Mouse (Mus musculus) cerebral cortex, adult 2 months (tissue): ENCODE data around the gene Fam120b.

Source experiments
- WGBS: fragments of 180-500 bp; shearing (Covaris S2); methylation state at CpG from one replicate; pipeline ENCODE4 v1.1.7; 2018; 5-methylcytosine and 5-hydroxymethylcytosine counted together

The Fam120b gene

DNA sequence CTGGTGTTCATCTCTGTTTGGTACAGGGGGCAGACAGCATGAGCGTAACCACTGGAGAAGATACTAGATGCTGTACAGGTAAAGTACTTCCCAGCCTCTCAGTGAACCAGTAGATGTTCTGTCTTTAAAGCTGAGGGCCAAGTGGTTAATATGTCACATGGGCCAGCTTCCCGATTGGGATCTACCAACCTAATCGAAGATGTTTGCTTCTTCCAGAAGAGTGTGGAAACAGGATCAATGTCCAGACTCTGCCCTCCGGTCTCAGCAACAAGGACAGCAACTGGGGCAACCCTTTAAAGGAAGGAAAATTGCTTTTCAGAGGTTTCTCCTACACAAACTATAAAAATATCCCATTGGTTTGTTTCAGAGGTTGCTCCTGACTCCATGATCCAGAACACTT, 35.5 kb downstream of the Fam120b start:
- 96% methylated on average over 4 of the region's 4 CpGs for WGBS

DNA sequence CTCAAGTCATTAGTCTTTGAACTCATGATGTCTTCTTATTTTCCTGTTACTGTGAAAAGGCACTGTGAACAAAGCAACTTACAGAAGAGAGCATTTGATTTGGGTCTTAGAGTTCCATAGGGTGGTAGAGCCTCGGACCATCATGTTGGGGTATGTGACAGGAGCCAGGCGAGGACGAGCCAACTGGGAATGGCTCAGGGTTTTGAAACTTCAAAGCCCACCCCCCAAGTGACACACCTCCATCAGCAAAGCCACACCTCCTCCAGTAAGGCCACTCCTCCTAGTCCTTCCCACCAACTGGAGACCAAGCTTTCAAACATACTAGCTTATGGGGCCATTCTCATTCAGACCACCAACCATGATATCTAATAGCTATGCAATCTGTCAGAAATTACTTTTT, 36.0 kb downstream of the Fam120b start:
- 92% methylated on average over 3 of the region's 3 CpGs for WGBS

DNA sequence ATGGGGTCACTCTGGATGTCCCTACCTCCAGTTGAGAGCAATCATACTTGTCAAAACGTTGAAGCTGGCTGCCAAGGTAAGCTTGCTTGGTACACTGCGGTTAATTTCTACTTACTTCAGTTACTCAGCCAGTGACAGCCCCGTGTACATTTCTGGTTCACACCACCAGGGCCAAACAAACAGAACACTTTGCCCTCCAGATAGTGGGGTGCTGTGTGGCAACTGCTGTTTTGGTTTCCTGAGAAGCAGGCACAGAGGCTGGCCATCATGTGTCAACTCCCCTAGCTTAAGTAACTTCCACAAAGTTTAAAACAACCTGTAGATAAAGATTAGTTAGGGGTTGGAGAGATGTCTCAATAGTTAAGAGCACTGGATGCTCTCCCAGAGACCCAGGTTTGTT, 38.7 kb downstream of the Fam120b start:
- 79% methylated on average over 3 of the region's 3 CpGs for WGBS

DNA sequence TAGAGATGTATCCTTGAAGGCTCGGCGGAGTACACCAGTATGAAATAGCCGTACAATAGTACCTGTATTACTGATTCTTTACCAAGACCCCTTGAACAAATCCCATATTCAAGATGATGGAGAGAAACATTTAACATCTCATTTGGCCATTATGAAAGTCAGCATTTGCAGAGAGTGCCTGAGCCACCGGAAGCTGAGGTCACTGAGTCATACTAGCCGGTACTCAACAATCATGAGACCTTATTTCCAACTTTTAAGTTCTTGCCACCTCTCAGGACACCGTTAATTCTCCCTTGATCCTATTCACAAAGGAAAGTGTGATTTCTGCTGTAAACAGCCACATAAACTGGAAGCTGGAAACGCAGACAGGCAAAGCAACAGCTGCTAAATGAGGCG, 44.1 kb downstream of the Fam120b start:
- 56% methylated on average over 8 of the region's 8 CpGs for WGBS

DNA sequence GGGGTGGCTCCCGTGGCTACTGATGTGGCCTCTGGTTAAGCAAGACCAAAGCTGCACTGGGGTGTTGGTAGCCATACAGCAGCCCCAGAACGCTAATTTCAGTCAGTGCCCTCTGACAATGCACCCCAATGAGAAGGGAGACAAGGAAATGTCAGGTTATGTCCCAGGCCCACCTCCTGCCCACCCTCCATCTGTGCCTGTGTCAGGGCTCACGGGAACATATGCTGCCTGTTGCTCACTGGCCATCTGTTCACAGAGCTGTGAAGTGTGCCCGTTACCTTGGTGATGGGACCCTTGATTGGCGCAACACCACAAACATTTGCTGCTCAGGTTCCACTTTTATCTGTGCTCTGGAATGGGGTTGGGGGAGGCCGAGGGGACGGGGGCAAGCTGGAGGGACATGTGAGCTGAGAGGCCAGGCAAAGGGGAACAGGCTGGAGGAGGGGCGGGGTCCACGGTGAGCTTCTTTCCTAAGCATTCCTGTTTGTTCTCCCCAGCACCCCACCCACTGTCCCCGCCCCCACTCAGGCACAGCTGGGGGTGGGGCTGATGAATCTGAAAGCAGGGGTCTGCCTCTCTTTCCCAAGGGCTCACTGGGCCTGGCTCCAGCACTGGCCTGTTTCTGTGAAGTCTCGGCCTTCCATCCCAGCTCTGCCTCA, 44.6 kb downstream of the Fam120b start:
- WGBS: 23% methylated on average over 11 of the region's 11 CpGs

DNA sequence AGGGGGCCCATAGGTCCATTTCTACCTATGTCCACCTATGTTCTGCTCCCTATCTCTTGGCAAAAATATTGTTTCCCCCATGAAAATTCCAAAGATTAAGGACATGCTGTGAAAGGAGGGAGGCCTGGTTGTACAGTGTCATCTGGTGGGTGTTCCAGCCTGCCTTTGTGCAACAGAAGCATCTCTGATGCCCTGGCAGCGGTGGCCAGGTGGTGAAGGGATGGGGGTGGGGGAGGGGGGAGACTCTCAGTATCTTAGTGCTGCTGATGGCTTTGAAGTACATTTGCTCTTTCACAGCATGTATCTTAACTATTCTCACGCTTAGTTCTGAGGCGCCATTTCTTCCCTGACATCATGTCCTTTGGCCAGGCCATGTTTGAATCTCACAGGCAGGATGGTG, 49.4 kb downstream of the Fam120b start:
- WGBS: 90% methylated on average over 3 of the region's 3 CpGs

DNA sequence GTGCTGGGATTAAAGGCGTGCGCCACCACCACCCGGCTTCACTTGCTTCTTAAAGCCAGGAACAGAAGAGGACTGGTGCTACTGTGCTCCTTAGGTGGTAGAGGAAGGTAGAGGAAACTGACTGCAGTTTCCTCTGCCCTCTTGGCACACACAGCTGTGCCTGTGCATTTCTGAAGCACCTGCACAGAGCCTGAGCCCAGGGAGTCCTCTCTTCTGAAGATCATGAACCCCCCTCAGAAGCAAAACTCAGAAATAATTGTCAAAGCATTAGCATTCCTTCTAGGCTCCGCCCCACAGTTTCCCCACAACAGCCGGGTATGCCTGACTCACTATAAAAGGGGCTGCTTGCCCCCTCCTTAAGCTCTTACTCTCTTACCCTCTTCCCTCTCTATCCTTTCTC, 51.8 kb downstream of the Fam120b start:
- 73% methylated on average over 5 of the region's 5 CpGs for WGBS

DNA sequence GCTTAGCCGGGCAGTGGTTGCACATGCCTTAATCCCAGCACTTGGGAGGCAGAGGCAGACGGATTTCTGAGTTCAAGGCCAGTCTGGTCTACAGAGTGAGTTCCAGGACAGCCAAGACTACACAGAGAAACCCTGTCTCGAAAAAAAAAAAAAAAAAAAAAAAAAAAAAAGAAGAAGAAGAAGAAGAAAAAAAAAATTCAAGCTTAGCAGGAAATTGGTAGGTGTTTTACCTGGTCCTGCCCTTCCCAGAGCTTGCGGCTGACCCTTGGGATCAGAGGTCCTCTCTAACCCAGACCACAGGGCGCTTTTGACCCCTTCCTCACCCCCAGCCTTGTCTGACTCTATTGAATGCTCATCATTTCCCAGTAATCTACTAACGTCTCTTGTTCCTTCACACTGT, 53.1 kb downstream of the Fam120b start:
- 69% methylated on average over 6 of the region's 6 CpGs for WGBS

DNA sequence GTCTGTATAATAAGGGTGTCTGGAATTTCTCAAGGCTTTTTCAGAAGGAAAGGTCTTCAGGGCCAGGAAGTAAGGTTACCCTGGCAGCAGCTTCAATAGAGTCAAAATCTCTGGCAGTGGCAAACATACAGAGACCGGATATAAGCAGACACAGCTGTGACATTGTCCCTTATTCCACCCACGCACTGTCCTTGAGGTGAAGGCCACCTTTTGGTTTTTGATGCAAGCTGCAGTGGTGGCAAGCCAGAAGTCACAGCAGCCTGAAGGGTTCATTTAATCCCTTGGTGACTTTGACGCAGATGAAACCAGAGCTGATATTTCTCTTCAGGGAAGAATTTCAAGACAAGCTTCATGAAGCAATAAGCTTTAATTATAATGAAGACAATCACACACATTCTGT, 53.6 kb downstream of the Fam120b start:
- 74% methylated on average over 3 of the region's 3 CpGs for WGBS

DNA sequence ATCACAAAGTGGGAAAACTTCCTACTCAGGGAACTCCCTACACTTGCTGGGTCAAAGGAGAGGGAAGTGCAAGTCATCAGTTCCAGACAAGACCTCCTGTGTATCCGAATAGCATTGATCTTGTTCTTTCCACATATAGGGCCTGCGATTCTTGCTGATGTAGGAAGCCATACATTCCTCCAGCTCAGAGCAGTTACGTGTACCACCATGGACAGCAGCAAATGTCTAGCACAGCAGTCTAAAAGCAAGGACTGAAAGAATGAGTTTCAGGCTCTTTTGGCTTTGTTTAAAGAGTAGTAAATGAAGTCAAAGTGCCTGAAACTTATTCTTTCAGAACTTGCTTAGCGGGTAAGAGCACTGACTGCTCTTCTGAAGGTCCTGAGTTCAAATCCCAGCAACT, 59.2 kb downstream of the Fam120b start:
- 83% methylated on average over 4 of the region's 4 CpGs for WGBS

DNA sequence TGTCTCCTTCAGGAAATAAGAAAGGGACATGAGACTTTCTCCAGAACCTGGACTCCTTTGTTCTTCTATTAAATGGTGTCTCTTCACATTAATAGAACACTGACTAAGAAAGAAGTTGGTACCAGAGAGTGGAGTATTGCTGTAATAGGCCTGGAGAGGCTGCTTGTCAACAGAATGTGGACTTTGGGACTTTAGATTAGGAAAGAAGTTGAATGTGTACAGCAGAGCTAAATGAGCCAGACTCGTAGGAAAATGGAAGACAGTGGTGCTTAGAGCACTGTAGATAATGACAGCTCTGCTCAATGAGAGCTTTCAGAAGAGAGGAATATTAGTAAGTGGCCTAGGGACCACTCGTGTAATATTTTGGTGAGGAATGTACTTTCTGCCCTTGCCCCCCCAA, 60.6 kb downstream of the Fam120b start:
- 93% methylated on average over 2 of the region's 2 CpGs for WGBS

DNA sequence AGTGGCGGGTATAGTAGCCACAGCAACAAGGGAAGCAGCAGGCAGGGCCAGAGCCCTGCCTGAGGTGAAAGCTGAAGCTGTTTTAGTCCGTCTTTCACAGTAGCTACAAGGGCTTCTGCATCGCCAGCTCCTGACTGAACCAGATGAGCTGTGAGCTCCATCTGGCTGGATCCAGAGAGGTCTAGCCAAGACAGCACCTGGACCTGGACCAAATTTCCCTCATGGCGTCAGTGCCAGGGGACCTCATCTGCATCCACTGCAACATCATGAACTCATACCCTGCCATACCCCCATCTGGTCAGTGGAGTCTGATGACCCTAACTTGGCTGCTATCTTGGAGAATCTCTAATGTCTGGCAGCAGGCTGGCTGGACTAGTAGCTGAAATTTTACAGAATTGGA, 63.8 kb downstream of the Fam120b start:
- 57% methylated on average over 4 of the region's 4 CpGs for WGBS

DNA sequence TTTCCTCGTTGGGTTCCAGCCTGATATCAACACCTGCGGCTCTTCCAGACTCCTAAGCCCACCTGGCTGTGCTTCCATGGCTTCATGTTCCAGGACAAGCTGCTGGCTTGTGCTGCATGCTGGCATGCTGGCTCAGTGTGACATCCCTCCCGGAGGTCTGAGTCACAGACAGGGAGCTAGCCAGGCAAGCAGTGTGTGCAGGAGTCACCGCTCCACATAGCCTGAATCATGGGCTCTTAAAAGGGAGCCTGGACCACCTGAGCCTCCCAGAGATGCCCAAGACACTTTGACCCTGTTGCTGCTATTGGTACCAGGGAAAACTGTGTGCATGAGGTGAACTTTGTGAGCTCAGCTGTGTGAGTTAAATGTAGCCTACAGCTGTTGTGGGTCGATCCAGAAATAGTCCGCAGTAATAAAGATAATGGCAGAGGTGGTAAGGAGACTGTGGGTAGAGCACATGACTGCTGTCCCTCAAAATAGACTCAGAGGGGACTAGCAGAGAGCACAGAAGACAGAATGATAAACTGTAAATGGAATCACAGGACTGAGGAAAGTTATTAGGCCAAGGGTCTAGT, 66.0 kb downstream of the Fam120b start:
- WGBS: 70% methylated on average over 6 of the region's 6 CpGs

DNA sequence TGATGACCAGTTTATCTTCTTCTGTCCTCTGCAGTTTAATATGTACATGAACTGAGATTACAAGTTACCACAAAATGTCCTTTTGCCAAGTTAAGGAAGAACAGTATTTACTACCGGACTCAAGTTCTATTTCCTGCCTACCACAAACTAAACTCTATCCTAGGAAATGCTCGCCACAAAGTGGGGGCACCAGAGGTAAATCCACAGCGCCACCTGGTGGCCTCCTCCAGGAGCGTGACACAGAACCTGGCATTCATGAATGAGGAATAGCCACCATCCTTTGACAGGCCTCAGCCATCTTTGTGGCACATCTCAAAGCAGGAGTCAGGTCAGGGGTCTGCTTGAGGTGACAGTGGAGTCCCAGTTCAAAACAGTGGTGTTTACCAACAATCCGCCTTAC, 71.7 kb downstream of the Fam120b start:
- 17% methylated on average over 5 of the region's 5 CpGs for WGBS

DNA sequence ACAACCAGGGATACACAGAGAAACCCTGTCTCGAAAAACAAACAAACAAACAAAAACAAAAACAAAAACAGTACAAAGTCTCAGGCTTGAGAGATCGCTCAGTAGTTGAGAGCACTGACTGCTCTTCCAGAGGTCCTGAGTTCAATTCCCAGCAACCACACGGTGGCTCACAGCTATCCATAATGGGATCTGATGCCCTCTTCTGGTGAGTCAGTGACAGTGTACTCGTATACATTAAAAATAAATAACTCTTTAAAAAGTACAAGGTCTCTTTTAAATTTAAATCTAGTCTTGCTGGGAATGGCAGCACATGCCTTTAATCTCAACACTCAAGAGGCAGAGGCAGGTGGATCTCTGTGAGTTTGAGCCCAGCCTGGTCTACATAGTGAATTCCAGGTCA, 76.7 kb downstream of the Fam120b start:
- WGBS: 82% methylated on average over 4 of the region's 4 CpGs
